Mouse (Mus musculus) large intestine, adult 2 months (tissue): ENCODE measurements around the gene Vav2. TPM values are rescaled to one million over a fixed set of nuclear protein-coding genes. Genes with fewer than 3 reads are reported as not detected.

ENCODE experiments used
- DNase-seq: peaks from one replicate; pipeline ENCODE4 v3.0.0-alpha.2; 2012; ENCODE audit warnings: low read depth, low spot score
- WGBS: fragments of 180-500 bp; shearing (Covaris S2); methylation state at CpG from one replicate; pipeline ENCODE4 v1.1.7; 2018; 5-methylcytosine and 5-hydroxymethylcytosine counted together
- polyA plus RNA-seq: library from polyadenylated mRNA; depleted of rRNA; stranded (reverse); fragments of >200 nt; gene quantifications from 2 replicates; pipeline ENCODE4 v1.2.3, GENCODE M21; 2012

Gene Vav2
- polyA plus RNA-seq, 1 experiment, result 24.0 TPM

DNA sequence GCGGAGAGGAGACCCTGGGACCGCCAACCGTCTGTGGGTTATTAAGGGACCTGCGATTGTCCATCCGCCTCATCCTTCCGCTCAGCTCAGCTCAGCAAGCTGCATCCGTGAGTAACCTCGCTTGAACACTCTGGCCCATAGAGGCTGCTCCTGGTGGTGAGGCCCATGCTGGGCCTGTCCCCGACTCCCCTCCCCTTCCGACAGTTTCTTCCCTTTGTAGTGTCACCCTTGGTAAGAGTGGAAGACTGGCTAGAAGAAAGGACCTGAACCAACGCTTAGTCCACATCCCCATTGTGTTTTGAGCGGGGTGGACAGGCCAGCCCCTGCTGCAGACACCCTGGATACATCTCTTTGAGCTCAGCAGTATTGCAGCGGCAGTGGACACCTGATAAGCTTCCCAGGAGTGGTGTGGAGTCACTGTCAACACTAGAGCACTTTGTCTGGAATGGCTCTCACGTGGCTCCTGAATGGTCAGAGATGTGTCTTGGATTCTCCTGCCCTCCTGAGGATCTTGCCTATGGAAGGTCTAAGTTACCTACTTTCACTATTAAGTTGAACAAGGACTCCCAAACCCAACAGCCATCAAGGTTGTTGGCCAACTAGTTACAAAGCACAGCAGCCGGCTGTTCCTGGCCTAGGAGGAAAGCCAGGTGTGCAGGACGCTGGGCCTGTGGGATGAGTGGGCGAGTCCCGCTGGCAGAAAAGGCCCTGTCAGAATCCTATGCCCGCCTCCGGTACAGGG is 16.0 kb upstream of the Vav2 start:
- DNase-seq, result no peak
- WGBS, result 30% methylated on average over 20 of the region's 20 CpGs

DNA sequence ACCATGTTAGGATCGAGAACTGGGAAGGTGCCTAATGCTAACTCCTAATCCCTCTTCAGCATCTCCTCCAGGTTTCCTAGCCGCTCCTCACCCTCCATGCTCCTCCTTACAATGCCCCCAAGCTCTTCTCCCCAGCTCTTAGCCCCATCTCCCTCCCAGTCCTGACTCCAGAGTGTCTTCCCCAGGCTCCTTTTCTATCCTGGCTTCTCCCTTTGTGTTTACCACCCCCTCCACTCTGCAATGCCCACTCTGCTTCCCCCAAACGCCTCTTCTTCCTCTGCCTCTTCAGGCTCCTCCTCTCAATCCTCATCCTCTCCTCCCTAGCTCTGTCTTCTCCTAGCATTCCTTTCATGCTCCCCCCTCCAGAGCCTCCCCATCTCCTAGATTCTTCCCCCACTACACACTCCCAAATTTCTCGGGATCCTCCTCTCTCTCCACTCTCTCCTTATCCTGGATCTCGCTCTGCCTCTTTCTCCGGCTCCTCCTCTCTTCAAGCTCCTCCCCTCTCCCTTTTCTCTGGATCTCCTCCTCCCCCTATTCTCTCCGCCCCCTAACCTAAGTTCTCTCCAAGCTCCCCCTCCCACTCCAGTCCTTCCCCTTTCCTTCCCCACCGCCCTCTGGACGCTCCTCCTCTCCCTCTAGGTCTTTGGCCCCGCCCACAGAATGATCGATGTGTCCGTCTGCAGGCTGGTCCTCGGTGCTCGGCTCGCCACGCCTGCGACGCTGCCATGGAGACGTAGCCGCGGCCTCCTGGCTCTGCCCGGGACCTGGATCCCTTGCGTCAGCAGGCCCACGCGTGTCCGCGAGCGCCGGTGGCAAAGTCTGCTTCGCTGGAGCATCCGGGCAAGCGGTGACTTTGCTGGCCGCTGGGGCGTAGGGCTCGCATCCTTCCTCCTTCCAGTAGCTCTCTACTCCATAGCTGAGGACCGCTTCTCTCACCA is 15.2 kb upstream of the Vav2 start, which contains the start of gene Brd3os:
Brd3os (plus strand) TSS at position 558 of the 941 bp plus-strand sequence.
- WGBS, result 2% methylated on average over 36 of the region's 36 CpGs
- peak; percentile 85 for DNase-seq

DNA sequence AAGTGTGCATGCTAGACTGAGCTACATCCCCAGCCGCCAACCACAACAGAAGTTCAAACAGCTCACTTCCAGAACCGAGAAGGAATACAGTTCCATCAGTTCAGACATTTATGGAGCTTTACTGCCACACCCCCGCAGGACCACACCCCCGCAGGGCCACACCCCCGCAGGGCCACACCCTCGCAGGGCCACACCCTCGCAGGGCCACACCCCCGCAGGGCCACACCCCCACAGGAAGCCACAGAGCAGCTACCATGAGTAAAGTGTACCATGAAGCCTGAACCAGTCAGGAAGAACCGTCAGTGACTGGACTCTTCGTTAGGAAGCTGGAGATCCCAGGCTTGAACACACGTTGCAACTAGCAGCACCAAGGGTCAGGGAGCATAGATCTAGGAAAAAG is 11.4 kb upstream of the Vav2 start:
- WGBS, result 12% methylated on average over 11 of the region's 11 CpGs
- DNase-seq, result no peak

DNA sequence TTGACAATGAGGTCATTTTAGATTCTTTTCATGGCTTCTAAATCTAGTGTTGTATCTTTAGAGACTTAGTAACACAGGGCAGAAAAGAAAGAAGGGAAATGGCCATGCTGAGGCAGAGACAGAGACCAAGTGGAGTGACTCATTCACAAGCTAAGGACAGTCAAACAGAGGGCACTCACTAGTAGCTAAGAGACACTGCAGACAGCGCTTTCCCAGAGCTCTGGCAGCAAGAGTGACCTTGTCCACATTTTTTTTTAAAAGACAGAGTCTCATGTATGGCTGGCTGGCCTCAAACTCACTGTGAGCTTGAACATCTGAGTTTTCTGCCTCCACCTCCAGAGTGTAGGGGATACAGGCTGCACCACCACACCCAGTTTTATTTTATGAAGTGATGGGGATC is 11.0 kb upstream of the Vav2 start:
- DNase-seq, result no peak
- 43% methylated on average over 1 of the region's 1 CpGs for WGBS

GRCm38 (mm10) chr2:27432599-27432998 is 5.8 kb upstream of the Vav2 start:
- no peak for DNase-seq
- 37% methylated on average over 2 of the region's 2 CpGs for WGBS

DNA sequence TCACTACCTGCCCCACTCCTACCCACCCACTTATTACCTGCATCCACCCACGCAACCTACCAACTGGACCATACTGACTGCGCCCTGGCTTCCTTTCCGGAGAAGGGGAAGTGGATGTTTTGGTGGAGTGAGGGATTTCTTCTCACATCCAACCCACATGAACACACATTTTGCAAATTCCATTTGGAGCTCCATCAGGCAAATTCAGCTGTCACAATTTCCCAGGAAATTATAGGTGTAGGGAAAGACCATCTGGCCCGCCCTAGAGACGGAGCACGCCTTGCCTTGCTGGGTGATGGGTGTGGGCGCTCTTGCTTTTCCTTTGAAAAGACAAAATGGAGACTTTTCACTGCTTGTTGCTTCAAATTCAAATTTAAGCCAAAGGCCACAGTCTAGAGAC is 3.8 kb upstream of the Vav2 start:
- WGBS, result 81% methylated on average over 7 of the region's 7 CpGs
- no peak for DNase-seq

- peak; percentile 60 for DNase-seq
- WGBS, result under 1% methylated on average over 4 of the region's 4 CpGs
Observed at GRCm38 (mm10) chr2:27428071-27428470, 1.2 kb upstream of the Vav2 start.

DNA sequence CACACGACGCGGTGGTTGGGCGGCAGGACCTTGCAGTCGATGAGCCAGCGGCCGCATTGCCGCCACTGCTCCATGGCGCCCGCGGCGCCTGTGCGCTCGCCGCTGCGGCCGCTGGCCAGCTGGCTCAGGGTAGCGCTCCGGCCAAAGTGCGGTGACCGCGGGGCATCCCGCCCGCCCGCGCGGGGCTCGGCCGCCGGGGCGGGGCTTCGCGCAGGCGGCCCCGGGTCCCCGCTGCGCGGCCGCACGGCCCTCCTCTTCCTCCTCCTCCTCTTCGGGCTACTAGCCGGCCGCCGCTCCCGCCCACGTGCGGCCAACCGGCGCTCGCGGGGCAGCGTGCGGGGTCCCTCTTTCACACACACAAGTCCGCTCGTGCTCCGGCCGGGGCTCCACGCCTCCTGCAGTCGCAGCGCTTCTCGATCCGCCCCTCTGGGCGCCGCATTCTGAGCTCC is 403 bp downstream of the Vav2 start:
- WGBS, result under 1% methylated on average over 64 of the region's 64 CpGs
- DNase-seq, result no peak

GRCm38 (mm10) chr2:27425751-27426405 is 955 bp downstream of the Vav2 start:
- DNase-seq, result no peak
- under 1% methylated on average over 60 of the region's 60 CpGs for WGBS

DNA sequence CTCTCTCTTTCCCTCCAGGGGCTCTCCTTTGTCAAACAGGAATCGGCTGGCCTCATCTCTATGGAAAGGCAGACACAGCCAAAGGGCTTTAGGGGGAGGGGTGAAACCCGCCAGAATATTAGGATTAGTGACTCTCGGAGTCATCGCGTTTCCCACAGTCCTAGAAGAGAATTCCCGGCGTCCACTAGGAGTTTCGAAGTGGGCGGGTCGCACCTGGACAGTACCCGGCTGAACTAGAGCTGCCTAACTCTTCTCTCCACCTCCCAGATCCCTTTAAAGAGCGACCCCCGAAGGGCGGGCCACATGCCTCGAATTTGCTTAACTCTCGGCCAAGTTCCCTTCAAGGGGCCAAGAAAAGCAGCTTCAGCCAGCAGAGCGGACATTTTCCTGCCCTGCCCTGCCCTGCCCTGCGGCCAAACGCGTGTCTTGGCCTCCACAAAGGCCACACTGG is 1.6 kb downstream of the Vav2 start:
- WGBS, result 14% methylated on average over 20 of the region's 20 CpGs
- no peak for DNase-seq

DNA sequence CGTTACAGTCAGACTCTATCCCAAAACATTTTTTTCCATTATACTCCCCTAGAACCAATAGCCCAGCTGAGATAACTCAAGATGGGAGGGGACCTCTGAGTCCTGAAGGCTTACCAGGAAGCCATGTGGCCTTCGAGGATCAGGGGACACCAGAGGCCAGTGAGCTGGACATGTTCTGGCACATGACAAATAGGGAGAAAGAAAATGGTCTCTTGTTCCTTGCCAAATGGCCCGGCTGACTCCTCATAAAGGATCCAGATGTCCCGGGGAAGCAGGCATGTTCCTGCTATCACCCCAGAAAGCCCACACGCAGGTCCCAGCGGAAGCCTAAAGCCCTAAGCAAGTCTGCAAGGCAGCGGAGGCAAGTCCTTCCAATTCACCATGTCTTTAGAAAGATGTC is 3.2 kb downstream of the Vav2 start:
- no peak for DNase-seq
- WGBS, result 79% methylated on average over 7 of the region's 7 CpGs

DNA sequence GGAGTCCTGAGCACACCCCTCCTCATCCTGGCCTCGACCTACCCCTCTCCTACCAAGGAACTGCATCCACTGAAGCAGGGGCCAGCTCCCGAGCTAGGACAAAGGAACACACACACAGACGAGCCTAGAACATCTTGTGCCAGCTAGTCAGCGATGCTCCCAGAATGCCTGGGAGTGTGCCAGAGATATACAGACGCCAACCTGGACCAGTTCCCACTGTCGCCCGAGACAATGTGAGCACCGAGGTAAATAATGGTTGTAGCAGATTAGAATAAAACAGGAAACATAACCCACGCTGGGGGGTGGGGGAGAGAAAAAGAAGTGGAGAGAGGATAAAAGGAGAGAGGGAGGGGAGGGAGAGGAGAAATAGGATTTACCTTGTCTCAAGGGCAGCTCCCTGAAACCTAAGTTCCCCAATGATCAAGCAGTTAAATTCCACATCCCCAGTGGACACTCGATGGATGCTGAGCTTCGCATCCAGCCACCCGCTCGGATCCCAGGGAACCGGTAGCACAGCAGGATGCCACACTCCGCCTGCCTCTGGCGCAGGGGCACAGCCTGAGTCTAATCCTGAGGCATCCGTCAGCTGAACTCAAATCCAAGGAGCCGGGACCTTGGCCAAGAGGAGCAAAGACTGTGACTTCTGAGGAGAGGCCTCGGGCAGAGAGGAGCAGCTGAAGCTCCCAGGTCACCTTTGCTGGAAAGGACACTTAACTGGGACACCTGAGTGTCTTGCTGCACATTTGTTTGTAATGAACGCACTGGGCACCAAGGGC is 5.4 kb downstream of the Vav2 start:
- 57% methylated on average over 20 of the region's 20 CpGs for WGBS
- DNase-seq, result no peak

GRCm38 (mm10) chr2:27418577-27419070 is 8.2 kb downstream of the Vav2 start:
- no peak for DNase-seq
- WGBS, result 13% methylated on average over 6 of the region's 6 CpGs

DNA sequence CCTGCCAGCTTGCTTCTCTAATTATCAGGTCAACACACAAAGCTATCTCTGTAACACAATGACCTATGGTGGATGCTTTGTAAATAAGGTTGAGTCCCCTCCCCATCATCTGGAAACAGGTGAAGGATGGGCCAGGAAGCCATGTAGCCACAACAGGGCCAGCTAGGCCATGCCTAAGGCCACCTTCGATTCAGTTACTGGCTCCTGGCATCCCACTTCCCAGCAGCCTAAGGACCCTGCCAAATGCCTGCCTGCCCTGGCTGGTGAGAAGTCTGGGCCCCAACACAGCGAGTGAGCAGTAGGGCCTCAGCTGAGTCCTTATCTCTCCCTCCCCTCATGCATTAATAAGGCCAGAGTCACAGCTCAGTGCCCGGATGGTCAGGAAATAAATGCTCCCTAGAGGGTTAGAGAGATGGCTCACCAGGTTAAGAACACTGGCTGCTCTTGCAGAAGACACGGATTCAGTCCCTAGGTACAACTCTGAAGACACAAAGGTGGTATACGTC is 9.1 kb downstream of the Vav2 start:
- DNase-seq, result no peak
- WGBS, result 67% methylated on average over 5 of the region's 5 CpGs

DNA sequence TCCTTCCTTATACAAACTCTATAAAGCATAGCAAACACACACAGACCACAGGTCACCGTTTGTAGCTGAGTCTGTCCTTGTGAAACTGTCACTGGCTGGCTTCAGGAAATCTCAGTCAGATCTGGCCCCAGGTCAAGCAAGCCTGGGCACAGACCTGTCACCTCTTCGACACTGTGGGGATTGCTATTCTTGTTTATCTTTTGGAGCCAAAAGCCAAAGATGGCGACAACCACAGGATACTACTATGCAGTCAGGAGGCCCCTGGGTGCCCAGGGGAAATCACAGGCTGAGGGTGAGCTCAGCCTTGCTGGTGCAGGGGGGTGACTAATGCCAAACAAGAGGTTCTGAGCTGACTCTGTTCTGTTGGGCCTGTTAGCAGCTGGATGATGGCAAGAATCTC is 10.4 kb downstream of the Vav2 start:
- no peak for DNase-seq
- 9% methylated on average over 3 of the region's 3 CpGs for WGBS

GRCm38 (mm10) chr2:27415060-27415783 is 11.6 kb downstream of the Vav2 start:
- whole genome bisulfite sequencing, result 32% methylated on average over 11 of the region's 11 CpGs
- DNase-seq, result no peak

DNA sequence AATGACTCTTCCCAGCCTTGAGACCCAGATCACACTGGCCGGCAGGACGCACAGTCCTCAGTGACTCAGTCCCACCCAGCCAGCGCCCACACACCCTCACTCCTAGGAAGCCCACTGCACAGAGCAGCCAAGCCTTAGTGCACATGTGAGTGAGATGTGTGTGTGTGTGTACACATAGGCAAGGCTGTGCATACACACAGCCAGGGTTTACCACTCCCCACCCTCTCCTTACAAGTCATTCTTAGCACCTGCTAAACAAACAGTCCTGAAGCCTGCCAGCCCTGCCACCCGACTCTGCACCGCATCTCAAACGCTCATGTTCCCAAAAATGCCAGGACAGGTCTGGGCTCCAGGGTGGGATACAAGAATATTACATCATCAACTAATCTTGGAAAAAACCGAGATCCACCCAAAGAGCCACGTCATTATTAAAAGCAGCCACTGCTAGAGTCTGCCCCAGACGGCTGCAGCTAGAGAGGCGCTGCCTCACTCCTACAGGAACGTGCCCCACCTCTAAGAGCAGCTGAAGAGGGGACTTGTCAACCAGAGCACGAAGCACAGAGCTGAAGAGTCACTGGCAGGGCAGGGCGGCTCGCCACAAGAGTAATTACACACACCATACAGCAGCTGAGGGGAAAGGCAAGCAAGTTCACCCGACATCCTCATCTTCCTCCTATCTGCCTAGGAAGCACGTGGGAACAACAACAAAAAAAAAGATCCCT is 12.7 kb downstream of the Vav2 start:
- DNase-seq, result no peak
- 24% methylated on average over 16 of the region's 16 CpGs for WGBS

DNA sequence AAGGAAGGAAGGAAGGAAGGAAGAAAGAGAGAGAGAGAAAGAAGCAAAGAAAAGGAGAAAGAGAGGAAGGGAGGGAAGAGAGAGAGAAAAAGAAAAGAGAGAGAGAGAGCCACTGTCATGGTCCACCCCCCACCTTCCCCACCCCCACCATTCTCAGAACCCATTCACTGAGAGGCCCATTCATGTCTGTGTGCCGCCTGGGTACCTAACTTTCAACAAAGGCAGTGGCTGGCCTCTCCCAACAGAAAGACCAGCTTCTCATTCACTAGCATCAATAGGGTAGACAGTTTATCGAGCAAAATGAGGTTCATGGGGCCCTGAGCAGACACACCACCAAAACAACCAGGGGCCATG is 13.3 kb downstream of the Vav2 start:
- DNase-seq, result no peak
- 52% methylated on average over 2 of the region's 2 CpGs for WGBS
